Mouse (Mus musculus): ENCODE data around the gene Cisd3. TPM values are rescaled to one million over a fixed set of nuclear protein-coding genes. Genes with fewer than 3 reads are reported as not detected.
"Not testable (repeated sequence)": the region's sequence is repeated elsewhere in the genome, so short reads cannot be mapped to it uniquely, and the experiment has no call there.

Cisd3 gene
- total RNA-seq, 2 experiments from 2014 or later = 65.5 to 72.0 TPM

GRCm38 (mm10) chr11:97703039-97703826, 17.6 kb downstream of the Cisd3 start, which contains the start of gene Psmb3:
TSS of gene Psmb3 (plus strand) at chr11:97703399.
- DNase-seq (ENCODE audit: low spot score in 2 of 2) = peak; percentile 91 to 99

- not testable (repeated sequence) for DNase-seq (ENCODE audit: low spot score in 2 of 2)
These were observed 24.4 kb downstream of the Cisd3 start for GRCm38 (mm10) chr11:97710067-97710466.

GRCm38 (mm10) chr11:97711200-97711900, 25.7 kb downstream of the Cisd3 start:
- no peak for DNase-seq (ENCODE audit: low spot score in 2 of 2)

- no peak for DNase-seq (ENCODE audit: low spot score in 2 of 2)
These were observed 26.7 kb downstream of the Cisd3 start for GRCm38 (mm10) chr11:97712286-97712685.

- DNase-seq (ENCODE audit: low spot score in 2 of 2) = no peak
These were observed 28.3 kb downstream of the Cisd3 start for GRCm38 (mm10) chr11:97713896-97714295.

GRCm38 (mm10) chr11:97714356-97714755, 28.7 kb downstream of the Cisd3 start:
- no peak for DNase-seq (ENCODE audit: low spot score in 2 of 2)

GRCm38 (mm10) chr11:97714784-97715760, 29.4 kb downstream of the Cisd3 start:
- no peak for DNase-seq (ENCODE audit: low spot score in 2 of 2)

GRCm38 (mm10) chr11:97716021-97716420, 30.4 kb downstream of the Cisd3 start:
- DNase-seq (ENCODE audit: low spot score in 2 of 2) = no peak

- DNase-seq (ENCODE audit: low spot score in 2 of 2) = no peak
These were observed 32.0 kb downstream of the Cisd3 start for GRCm38 (mm10) chr11:97717369-97718280.

GRCm38 (mm10) chr11:97718281-97718860, 32.7 kb downstream of the Cisd3 start:
- DNase-seq (ENCODE audit: low spot score in 2 of 2) = no peak

- no peak for DNase-seq (ENCODE audit: low spot score in 2 of 2)
These were observed 33.4 kb downstream of the Cisd3 start for GRCm38 (mm10) chr11:97719041-97719440.

- no peak for DNase-seq (ENCODE audit: low spot score in 2 of 2)
These were observed 35.7 kb downstream of the Cisd3 start for GRCm38 (mm10) chr11:97721338-97721737.

- no peak for DNase-seq (ENCODE audit: low spot score in 2 of 2)
These were observed 38.1 kb downstream of the Cisd3 start for GRCm38 (mm10) chr11:97723709-97724108.

GRCm38 (mm10) chr11:97728311-97728710, 42.7 kb downstream of the Cisd3 start:
- DNase-seq (ENCODE audit: low spot score in 2 of 2) = no peak

GRCm38 (mm10) chr11:97728730-97729129, 43.1 kb downstream of the Cisd3 start:
- DNase-seq (ENCODE audit: low spot score in 2 of 2) = no peak

GRCm38 (mm10) chr11:97733689-97734088, 48.1 kb downstream of the Cisd3 start:
- DNase-seq (ENCODE audit: low spot score in 2 of 2) = no peak

- not testable (repeated sequence) for DNase-seq (ENCODE audit: low spot score in 2 of 2)
These were observed 49.2 kb downstream of the Cisd3 start for GRCm38 (mm10) chr11:97734810-97735209.

GRCm38 (mm10) chr11:97736645-97737044, 51.0 kb downstream of the Cisd3 start:
- no peak for DNase-seq (ENCODE audit: low spot score in 2 of 2)

GRCm38 (mm10) chr11:97737600-97737999, 52.0 kb downstream of the Cisd3 start:
- DNase-seq (ENCODE audit: low spot score in 2 of 2) = no peak

All from gastrocnemius, postnatal 4 days (tissue).